Mouse (Mus musculus) megakaryocyte, embryonic 14.5 days (primary cell): ENCODE data around the gene Gipc1.

Experiments
- FLI1 ChIP-seq: IDR thresholded peaks from 2 replicates; pipeline ENCODE4 v1.6.1; 2012; ENCODE audit warnings: low read length, inconsistent platforms, mixed read lengths
- GATA1 ChIP-seq: IDR thresholded peaks from 3 replicates; pipeline ENCODE4 v1.6.1; 2012; ENCODE audit warnings: mixed read lengths, low read length, inconsistent platforms, borderline replicate concordance

DNA sequence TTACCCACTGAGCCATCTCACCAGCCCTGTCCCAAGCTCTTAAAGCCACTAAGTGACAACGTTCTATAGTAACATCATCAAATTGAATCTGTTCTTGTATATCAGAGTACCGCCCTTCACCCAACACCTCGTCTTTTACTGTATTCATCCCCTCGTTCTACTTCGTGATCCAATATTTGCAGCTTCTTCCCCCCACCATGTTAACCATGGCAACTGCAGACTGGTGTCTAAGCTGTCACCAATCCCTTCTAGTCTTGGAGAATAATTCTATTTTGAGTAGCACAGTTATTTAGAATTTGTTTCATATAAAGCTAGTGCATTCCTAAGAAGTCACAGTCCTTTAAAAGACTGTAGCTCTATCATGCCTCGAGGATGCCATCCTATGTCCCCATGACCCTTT is 36.8 kb downstream of the Gipc1 start:
- no peak for TF ChIP-seq GATA1
- no peak for TF ChIP-seq FLI1
